Mouse (Mus musculus) liver, embryonic 13.5 days (tissue): ENCODE measurements around the gene Bglap2. TPM values are rescaled to one million over a fixed set of nuclear protein-coding genes. Genes with fewer than 3 reads are reported as not detected.

Experiments
- ATAC-seq: fragments of 200-750 bp; cut with Nextera tagmentation; 2 replicates; pipeline ENCODE4 v1.8.0; 2017; ENCODE audit warnings: low read depth, mild to moderate bottlenecking, moderate number of reproducible peaks, moderate library complexity
- DNase-seq: peaks from one replicate; pipeline ENCODE4 v3.0.0; 2022
- H3K27ac ChIP-seq: fragments of 300-500 bp; sonication (generic); 2 replicates; pipeline ENCODE4 v1.5.1; 2015; ENCODE audit warnings: moderate library complexity, mild to moderate bottlenecking, inconsistent platforms
- H3K27me3 ChIP-seq: fragments of 300-500 bp; sonication (generic); 2 replicates; pipeline ENCODE4 v1.6.1; 2015; ENCODE audit warnings: mild to moderate bottlenecking, inconsistent platforms
- H3K36me3 ChIP-seq: fragments of 300-500 bp; sonication (generic); 2 replicates; pipeline ENCODE4 v1.6.1; 2015; ENCODE audit warnings: mild to moderate bottlenecking, inconsistent platforms
- H3K4me1 ChIP-seq: fragments of 300-500 bp; sonication (generic); replicated peaks from 2 replicates; pipeline ENCODE4 v1.6.1; 2015; ENCODE audit warnings: inconsistent platforms
- H3K4me2 ChIP-seq: fragments of 300-500 bp; sonication (generic); 2 replicates; pipeline ENCODE4 v1.6.1; 2015; ENCODE audit warnings: inconsistent platforms, mild to moderate bottlenecking, moderate library complexity
- H3K4me3 ChIP-seq: fragments of 300-500 bp; sonication (generic); replicated peaks from 2 replicates; pipeline ENCODE4 v1.5.1; 2015; ENCODE audit warnings: mild to moderate bottlenecking, inconsistent platforms
- H3K9ac ChIP-seq: fragments of 300-500 bp; sonication (generic); 2 replicates; pipeline ENCODE4 v1.6.1; 2015; ENCODE audit warnings: mild to moderate bottlenecking, inconsistent platforms
- H3K9me3 ChIP-seq: fragments of 300-500 bp; sonication (generic); replicated peaks from 2 replicates; pipeline ENCODE4 v1.6.1; 2016; ENCODE audit warnings: inconsistent platforms
- WGBS: fragments of 180-500 bp; shearing (Covaris S2); methylation state at CpG from one replicate; pipeline ENCODE4 v1.1.7; 2015; ENCODE audit not compliant: insufficient replicate concordance; 5-methylcytosine and 5-hydroxymethylcytosine counted together
- polyA plus RNA-seq: library from polyadenylated mRNA; unstranded; fragments of >200 nt; fragmentation: Nextera tagmentation; extraction: Ambion mirVana; gene quantifications from 2 replicates; pipeline ENCODE4 v1.2.1, GENCODE M21; 2015

Gene Bglap2
- polyA plus RNA-seq, 1 experiment from 2014 or later, result not detected

GRCm38 (mm10) chr3:88364337-88364736, 14.2 kb downstream of the Bglap2 start, which contains the start of gene Paqr6:
Gene Paqr6, plus strand, starts transcription at chr3:88364584.
- H3K27ac ChIP-seq, result peak within 1 kb of the TSS; percentile 90

GRCm38 (mm10) chr3:88363700-88364099, 14.8 kb downstream of the Bglap2 start:
- peaks cover 39% of the 10 kb centered on the region for H3K36me3 ChIP-seq
- H3K4me3 ChIP-seq, result peak overlapping the region; percentile 64
- H3K9ac ChIP-seq, result peak overlapping the region; percentile 75
- peaks cover 25% of the 10 kb centered on the region for H3K27me3 ChIP-seq
- WGBS, result 30% methylated on average over 4 of the region's 4 CpGs
- H3K4me2 ChIP-seq, result peak overlapping the region; percentile 85
- ATAC-seq (peak; percentile 96), DNase-seq (peak; percentile 83)
- H3K4me1 ChIP-seq, result peaks cover 78% of the 10 kb centered on the region
- H3K9me3 ChIP-seq, result no peaks in the 10 kb centered on the region
- H3K27ac ChIP-seq, result peak overlapping the region; percentile 90

More at GRCm38 (mm10) chr3:88364337-88364736, 14.2 kb downstream of the Bglap2 start, which contains the start of gene Paqr6:
- H3K4me2 ChIP-seq, result peak within 1 kb of the TSS; percentile 85
- H3K4me3 ChIP-seq, result peak within 1 kb of the TSS; percentile 64
- DNase-seq, result peak; percentile 87
- 4% methylated on average over 16 of the region's 16 CpGs for WGBS
- H3K9me3 ChIP-seq, result no peaks in the 10 kb centered on the region
- H3K9ac ChIP-seq, result peak within 1 kb of the TSS; percentile 75
- H3K36me3 ChIP-seq, result peaks cover 33% of the 10 kb centered on the region
- H3K4me1 ChIP-seq, result peaks cover 77% of the 10 kb centered on the region
- ATAC-seq, result peak; percentile 52
- peaks cover 25% of the 10 kb centered on the region for H3K27me3 ChIP-seq

GRCm38 (mm10) chr3:88361612-88362313, 16.7 kb downstream of the Bglap2 start:
- DNase-seq (no peak), ATAC-seq (no peak)
- H3K4me1 ChIP-seq, result peaks cover 72% of the 10 kb centered on the region
- peaks cover 59% of the 10 kb centered on the region for H3K36me3 ChIP-seq
- H3K4me3 ChIP-seq, result no peak overlapping the region
- H3K27ac ChIP-seq, result peak overlapping the region; percentile 90
- H3K9ac ChIP-seq, result peak overlapping the region; percentile 54
- WGBS, result 83% methylated on average over 2 of the region's 2 CpGs
- H3K27me3 ChIP-seq, result peaks cover 22% of the 10 kb centered on the region
- no peaks in the 10 kb centered on the region for H3K9me3 ChIP-seq
- H3K4me2 ChIP-seq, result peak overlapping the region; percentile 85

GRCm38 (mm10) chr3:88361096-88361495, 17.4 kb downstream of the Bglap2 start:
- H3K9me3 ChIP-seq, result no peaks in the 10 kb centered on the region
- H3K4me3 ChIP-seq, result no peak overlapping the region
- no peak for ATAC-seq
- H3K9ac ChIP-seq, result 0 out of 2 replicates have a peak overlapping the region, but pooled peaks have one; percentile 7
- H3K36me3 ChIP-seq, result peaks cover 65% of the 10 kb centered on the region
- H3K27ac ChIP-seq, result peak overlapping the region; percentile 90; the same call in 1 of the 2 replicates
- no peak overlapping the region for H3K4me2 ChIP-seq
- H3K27me3 ChIP-seq, result peaks cover 16% of the 10 kb centered on the region
- WGBS, result 54% methylated on average over 6 of the region's 6 CpGs
- peaks cover 68% of the 10 kb centered on the region for H3K4me1 ChIP-seq
- no peak for DNase-seq

- Histone ChIP-seq H3K36me3 (peaks cover 76% of the 10 kb centered on the region), H3K4me3 (no peak overlapping the region), H3K9ac (no peak overlapping the region), H3K27me3 (peaks cover 5% of the 10 kb centered on the region), H3K4me1 (peaks cover 57% of the 10 kb centered on the region), H3K9me3 (no peaks in the 10 kb centered on the region), H3K4me2 (no peak overlapping the region), H3K27ac (peak overlapping the region; percentile 52)
- DNase-seq (no peak), ATAC-seq (no peak)
- 79% methylated on average over 3 of the region's 3 CpGs for WGBS
These were observed 18.5 kb downstream of the Bglap2 start for GRCm38 (mm10) chr3:88359989-88360388.

GRCm38 (mm10) chr3:88359584-88359983, 18.9 kb downstream of the Bglap2 start:
- Histone ChIP-seq H3K4me2 (no peak overlapping the region), H3K4me3 (no peak overlapping the region), H3K9me3 (no peaks in the 10 kb centered on the region), H3K9ac (no peak overlapping the region), H3K36me3 (peaks cover 80% of the 10 kb centered on the region), H3K4me1 (peaks cover 53% of the 10 kb centered on the region), H3K27ac (peak overlapping the region; percentile 52; the same call in 1 of the 2 replicates), H3K27me3 (peaks cover 1% of the 10 kb centered on the region)
- ATAC-seq (no peak), DNase-seq (no peak)
- 88% methylated on average over 5 of the region's 5 CpGs for WGBS

GRCm38 (mm10) chr3:88354396-88355165, 23.9 kb downstream of the Bglap2 start:
- H3K4me1 ChIP-seq, result peaks cover 3% of the 10 kb centered on the region; the same call in 1 of the 2 replicates
- no peak overlapping the region for H3K9ac ChIP-seq
- no peak overlapping the region for H3K4me3 ChIP-seq
- peaks cover 100% of the 10 kb centered on the region for H3K36me3 ChIP-seq
- no peak overlapping the region for H3K27ac ChIP-seq
- no peak overlapping the region for H3K4me2 ChIP-seq
- H3K9me3 ChIP-seq, result no peaks in the 10 kb centered on the region
- DNase-seq, result no peak
- ATAC-seq, result no peak
- WGBS, result 95% methylated on average over 8 of the region's 8 CpGs
- no peaks in the 10 kb centered on the region for H3K27me3 ChIP-seq

- DNase-seq, result no peak
- Histone ChIP-seq H3K4me1 (no peaks in the 10 kb centered on the region), H3K36me3 (peaks cover 100% of the 10 kb centered on the region), H3K4me3 (no peak overlapping the region), H3K9ac (no peak overlapping the region), H3K27me3 (no peaks in the 10 kb centered on the region), H3K4me2 (no peak overlapping the region), H3K9me3 (no peaks in the 10 kb centered on the region), H3K27ac (no peak overlapping the region)
- ATAC-seq, result no peak
- 90% methylated on average over 9 of the region's 9 CpGs for WGBS
These were observed 25.6 kb downstream of the Bglap2 start for GRCm38 (mm10) chr3:88352907-88353306.

- WGBS, result 89% methylated on average over 13 of the region's 13 CpGs
These were observed 27.8 kb downstream of the Bglap2 start for GRCm38 (mm10) chr3:88350732-88351131.

GRCm38 (mm10) chr3:88339006-88339405, 39.5 kb downstream of the Bglap2 start:
- peaks cover 59% of the 10 kb centered on the region for H3K4me1 ChIP-seq
- peaks cover 33% of the 10 kb centered on the region for H3K36me3 ChIP-seq
- peak overlapping the region; percentile 77 for H3K4me3 ChIP-seq
- H3K4me2 ChIP-seq, result peak overlapping the region; percentile 81
- H3K9me3 ChIP-seq, result no peaks in the 10 kb centered on the region
- H3K27ac ChIP-seq, result peak overlapping the region; percentile 97
- H3K9ac ChIP-seq, result peak overlapping the region; percentile 70
- no peaks in the 10 kb centered on the region for H3K27me3 ChIP-seq
- ATAC-seq (no peak), DNase-seq (no peak)
- WGBS, result 53% methylated on average over 3 of the region's 3 CpGs

More at GRCm38 (mm10) chr3:88350732-88351131, 27.8 kb downstream of the Bglap2 start:
- no peaks in the 10 kb centered on the region for H3K27me3 ChIP-seq
- no peak overlapping the region for H3K9ac ChIP-seq
- ATAC-seq (no peak), DNase-seq (no peak)
- H3K4me3 ChIP-seq, result no peak overlapping the region
- H3K27ac ChIP-seq, result no peak overlapping the region
- no peaks in the 10 kb centered on the region for H3K9me3 ChIP-seq
- H3K36me3 ChIP-seq, result peaks cover 100% of the 10 kb centered on the region
- H3K4me2 ChIP-seq, result no peak overlapping the region
- no peaks in the 10 kb centered on the region for H3K4me1 ChIP-seq

- 19% methylated on average over 7 of the region's 7 CpGs for WGBS
- peaks cover 26% of the 10 kb centered on the region for H3K36me3 ChIP-seq
- DNase-seq (peak; percentile 68), ATAC-seq (peak; percentile 66)
- peak overlapping the region; percentile 81 for H3K4me2 ChIP-seq
- H3K27ac ChIP-seq, result peak overlapping the region; percentile 97
- H3K9me3 ChIP-seq, result no peaks in the 10 kb centered on the region
- peaks cover 66% of the 10 kb centered on the region for H3K4me1 ChIP-seq
- peak overlapping the region; percentile 90 for H3K9ac ChIP-seq
- H3K27me3 ChIP-seq, result no peaks in the 10 kb centered on the region
- H3K4me3 ChIP-seq, result peak overlapping the region; percentile 77
These were observed 40.2 kb downstream of the Bglap2 start for GRCm38 (mm10) chr3:88338316-88338715.
